Mouse (Mus musculus): Measurements from ENCODE around the gene Tbx21. TPM values are rescaled to one million over a fixed set of nuclear protein-coding genes. Genes with fewer than 3 reads are reported as not detected.
A peak's percentile ranks its signal among the peaks of the same experiment; 100 is the strongest.

Tbx21 gene
- polyA plus RNA-seq, 1 experiment, result 1.1 TPM

GRCm38 (mm10) chr11:97083401-97084140 lies 31.6 kb downstream of the Tbx21 start:
- DNase-seq (ENCODE audit: low spot score), result no peak

GRCm38 (mm10) chr11:97082977-97083376 lies 32.2 kb downstream of the Tbx21 start:
- no peak for DNase-seq (ENCODE audit: low spot score)

- DNase-seq (ENCODE audit: low spot score), result no peak
Observed at GRCm38 (mm10) chr11:97080291-97080690, 34.8 kb downstream of the Tbx21 start.

DNA sequence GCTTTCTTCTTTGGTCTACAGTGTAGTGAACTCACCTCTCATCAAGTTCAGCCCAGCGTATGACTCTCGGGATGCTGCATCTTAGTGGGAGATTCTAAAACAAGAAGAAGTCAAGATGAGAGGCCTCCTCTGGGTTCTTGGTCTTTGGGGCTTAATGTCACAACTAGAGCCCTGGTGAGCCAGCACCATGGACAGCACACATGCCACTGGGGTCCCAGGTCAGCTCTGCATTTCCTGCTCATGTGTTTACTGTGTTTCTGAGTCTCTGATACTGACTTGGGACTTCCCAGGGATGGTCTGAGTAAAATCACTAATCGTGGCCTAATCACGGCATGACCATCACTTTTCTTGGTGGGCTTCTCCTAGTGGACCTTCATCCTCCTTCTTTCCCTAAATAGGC lies 36.4 kb downstream of the Tbx21 start:
- DNase-seq (ENCODE audit: low spot score), result no peak

DNA sequence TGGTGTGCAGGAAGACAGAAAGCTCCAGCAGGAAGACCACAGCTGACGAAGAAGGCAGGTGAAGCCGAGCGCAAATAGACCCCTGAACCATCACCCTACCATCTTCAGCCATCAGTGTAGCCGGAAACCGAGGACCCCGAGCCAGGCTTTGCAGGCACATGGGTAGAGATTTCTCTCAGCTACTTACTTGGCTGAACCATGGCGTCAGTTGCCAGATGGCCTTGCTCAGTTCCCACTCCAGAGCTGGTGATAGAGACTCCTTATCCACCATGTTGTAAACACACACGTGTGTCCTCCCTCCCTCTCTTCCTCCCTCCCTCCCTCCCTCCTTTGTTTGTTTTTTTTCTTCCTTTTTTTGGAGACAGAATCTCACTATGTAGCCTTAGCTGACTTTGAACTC lies 40.9 kb downstream of the Tbx21 start:
- DNase-seq (ENCODE audit: low spot score), result no peak

DNA sequence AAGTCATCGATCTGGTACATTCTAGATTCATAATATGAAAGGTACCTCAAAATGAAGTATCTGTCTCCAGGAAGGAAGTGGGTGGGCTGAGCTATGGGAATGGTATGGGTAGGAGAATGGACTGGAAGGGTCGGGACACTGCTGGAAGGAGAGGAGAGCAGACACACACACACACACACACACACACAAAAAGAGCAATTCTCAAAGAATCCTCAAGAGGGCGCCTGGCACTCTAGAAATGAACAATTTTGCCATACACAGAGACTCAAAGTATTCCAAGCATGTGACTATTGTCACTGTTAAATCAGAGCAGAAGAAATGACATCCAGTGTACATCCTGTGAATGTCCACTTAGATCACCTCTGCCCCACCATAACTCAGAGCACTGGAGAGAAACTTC lies 42.6 kb downstream of the Tbx21 start:
- DNase-seq (ENCODE audit: low spot score), result no peak

DNA sequence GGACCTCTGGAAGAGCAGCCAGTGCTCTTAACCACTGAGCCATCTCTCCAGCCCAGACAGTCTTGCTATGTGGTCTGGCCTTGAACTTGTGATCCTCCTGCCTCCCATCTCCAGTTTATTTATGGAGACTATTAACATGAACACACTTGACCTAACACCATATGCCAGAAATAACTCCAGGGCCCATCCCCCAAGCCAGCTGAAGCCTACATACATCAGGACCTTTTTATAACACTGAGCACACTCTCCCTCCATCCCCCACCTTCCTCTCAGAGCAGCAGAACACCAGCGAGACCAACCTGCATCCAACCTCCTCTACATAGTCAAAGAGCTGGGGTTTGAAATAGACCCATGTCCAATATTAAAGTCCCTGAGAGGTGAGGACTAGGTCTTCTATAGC lies 44.0 kb downstream of the Tbx21 start:
- no peak for DNase-seq (ENCODE audit: low spot score)

DNA sequence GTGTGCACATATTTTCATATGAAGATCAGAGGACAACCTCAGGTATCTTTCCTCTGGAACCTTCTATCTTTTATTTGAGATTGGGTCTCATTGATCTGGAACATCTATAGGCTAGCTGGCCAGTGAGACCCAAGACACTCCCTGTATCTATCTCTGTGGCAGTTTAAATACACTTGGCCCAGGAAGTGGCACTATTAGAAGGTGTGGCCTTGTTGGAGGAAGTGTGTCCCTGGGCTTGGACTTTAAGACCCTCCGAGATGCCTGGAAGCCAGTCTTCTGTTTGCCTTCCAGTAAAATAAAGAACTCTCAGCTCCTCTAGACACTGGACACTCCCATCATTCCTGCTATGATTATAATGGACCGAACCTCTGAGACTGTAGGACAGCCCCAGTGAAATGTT lies 45.4 kb downstream of the Tbx21 start:
- no peak for DNase-seq (ENCODE audit: low spot score)

DNA sequence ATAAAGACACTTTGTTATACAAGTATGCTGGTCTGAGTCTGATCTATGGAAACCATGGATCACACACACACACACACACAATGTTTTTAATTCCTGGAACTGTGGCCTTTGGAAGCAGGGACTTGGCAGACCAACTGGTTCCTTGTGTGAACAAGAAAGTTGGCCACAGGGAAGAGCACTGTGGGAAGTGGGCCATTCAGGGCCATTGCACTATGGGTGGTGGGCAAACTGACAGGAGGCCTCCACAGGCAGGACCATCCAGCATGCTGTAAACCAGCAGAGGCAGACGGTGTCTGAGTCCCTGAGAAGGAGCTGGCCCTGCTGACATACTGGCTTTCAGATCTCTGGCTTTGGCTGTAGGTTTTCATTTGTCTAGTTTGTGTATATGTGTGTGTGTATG lies 45.8 kb downstream of the Tbx21 start:
- no peak for DNase-seq (ENCODE audit: low spot score)

DNA sequence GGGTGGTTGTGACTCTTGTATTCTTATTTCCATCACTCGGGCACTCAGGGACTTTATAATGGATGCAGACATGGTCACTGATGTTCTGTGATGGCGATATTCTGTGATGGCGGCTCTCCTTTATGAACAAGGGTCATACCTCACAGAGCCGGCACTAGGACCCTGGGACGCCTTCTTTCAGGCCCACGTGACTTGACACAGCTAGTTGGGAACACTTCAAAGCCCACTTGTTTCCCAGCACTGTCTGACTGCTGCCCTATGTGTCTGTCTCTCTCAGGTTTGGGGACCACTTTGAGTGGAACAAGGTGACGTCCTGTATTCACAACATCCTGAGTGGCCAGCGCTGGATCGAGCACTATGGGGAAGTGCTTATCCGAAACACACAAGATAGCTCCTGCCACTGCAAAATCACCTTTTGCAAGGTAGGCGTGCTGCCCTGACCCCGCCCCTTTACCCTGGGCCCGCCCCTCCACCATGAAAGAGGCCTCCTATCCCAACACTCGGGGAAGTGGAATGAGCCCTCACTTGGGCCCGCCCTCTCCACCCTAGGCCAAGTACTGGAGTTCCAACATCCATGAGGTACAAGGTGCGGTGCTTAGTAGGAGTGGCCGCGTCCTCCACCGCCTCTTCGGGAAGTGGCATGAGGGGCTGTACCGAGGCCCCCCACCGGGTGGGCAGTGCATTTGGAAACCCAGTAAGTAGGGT lies 48.3 kb downstream of the Tbx21 start:
- DNase-seq (ENCODE audit: low spot score), result no peak

DNA sequence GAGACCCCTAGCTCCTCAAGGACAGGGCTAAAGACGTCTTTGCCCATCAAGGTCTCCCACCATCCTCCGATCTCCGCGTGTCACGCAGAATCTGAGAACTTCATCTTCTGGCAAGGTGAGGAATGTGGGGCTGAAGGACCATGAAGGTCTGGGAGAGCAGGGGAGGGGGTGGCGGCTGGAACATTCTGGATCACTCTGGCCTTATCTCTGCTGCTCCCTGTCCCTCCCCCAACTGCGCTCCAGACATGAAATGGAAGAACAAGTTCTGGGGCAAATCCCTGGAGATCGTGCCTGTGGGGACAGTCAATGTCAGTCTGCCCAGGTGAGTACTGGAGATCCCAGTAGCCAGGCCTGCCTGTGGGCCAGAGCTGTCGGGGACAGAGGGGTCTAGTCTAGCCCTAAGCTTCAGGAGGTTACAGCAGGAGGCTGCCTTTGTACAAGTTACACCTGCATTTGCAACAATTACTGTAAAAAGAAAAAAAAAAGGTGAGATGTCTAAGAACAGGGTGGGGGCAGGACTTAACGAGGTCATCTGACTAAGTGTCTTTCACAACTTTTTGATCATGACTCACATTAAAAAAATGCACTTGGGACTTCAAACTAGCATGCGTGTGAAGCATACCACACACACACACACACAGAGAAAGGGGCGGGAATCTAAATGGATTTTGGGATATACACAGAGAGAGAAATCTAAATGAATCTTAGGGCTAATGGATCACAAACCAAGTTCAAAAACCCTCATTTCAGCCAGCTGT lies 49.4 kb downstream of the Tbx21 start:
- no peak for DNase-seq (ENCODE audit: low spot score)

- DNase-seq (ENCODE audit: low spot score), result no peak
Observed at GRCm38 (mm10) chr11:97063921-97064295, 51.2 kb downstream of the Tbx21 start.

GRCm38 (mm10) chr11:97063274-97063920 lies 51.7 kb downstream of the Tbx21 start:
- DNase-seq (ENCODE audit: low spot score), result no peak

DNA sequence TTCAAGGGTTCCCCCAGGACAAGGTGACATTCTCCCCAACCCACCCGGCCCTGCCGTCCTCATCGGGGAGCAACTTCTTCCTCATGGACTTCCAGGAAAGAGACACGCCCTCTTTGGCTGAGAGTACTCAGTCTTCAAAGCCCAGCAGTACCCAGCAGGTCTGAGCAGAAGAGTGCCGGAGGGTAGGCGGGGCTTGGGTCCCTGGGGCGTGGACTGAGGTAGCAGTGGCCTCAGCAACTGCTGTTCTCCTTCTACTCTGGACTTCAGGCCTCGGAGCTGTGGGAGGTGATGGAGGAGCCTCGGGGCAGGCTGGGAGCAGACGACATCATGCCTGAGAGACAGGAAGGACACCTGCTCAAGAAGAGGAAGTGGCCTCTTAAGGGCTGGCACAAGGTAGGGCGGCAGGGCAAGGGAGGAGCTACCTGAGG lies 62.9 kb downstream of the Tbx21 start:
- DNase-seq (ENCODE audit: low spot score), result no peak

- DNase-seq (ENCODE audit: low spot score), result no peak
Observed at GRCm38 (mm10) chr11:97050944-97051586, 64.1 kb downstream of the Tbx21 start.

- peak; percentile 56 for DNase-seq (ENCODE audit: low spot score)
Observed at GRCm38 (mm10) chr11:97050216-97050943, 64.8 kb downstream of the Tbx21 start, which contains the start of gene Osbpl7. Gene Osbpl7 (plus strand): TSS chr11:97050628.

DNA sequence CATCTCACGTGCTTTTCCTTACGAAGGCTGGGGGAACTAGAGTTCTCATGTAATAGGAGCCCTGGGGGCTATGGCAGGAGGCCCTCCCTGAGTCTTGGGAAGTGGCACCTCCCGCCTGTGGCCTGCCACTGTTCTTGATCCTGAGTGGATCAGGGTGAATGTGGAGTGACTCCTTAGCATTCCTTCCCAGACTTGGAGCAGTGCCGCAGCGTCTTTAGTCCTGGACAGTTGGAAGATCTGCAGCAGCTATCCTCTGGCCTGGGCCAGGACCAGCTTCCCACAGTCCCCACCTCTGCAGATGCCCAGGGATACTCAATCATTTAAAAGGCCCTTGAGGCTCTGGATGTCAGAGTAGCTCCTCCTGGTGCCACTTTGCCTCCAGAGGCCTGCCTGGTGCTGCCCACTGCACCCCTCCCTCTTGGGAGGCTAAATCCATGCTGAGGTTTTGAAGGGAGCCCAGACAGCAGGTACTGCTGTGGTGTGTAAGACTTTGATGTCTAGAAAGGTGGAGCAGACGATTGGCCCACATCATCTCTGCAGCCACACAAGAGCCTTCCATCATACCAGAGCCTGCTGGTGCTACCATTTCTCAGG lies 65.5 kb downstream of the Tbx21 start:
- DNase-seq (ENCODE audit: low spot score), result no peak

DNA sequence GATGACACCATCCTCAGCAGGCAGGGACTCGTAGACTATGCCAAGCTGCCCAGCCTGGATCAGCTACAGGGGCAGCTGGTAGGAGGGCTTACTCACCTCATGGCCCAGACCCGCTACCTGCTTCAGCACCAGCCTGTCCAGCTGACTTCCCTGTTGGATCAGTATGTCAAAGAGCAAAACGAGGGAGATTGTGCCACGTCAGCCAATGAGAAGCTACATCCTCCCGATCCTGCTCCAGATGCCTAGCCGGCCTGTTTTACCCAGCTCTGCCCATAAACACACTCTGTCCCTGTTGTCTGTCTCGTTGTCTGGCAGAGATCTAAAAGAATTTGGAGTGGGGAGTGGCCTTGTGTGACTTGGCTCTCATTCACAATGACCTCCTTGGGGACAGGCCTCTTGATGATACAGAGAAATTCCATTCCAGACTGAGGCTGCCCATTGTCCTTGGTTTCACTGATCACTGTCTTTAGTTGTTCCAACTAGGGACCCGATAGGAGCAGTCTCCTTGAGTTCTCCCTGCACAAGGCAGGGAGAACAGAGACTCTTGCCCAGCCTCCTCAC lies 67.0 kb downstream of the Tbx21 start:
- DNase-seq (ENCODE audit: low spot score), result no peak

Measured in urinary bladder, adult 2 months (tissue).